Mouse (Mus musculus): ENCODE data around the gene Mllt11. TPM values are rescaled to one million over a fixed set of nuclear protein-coding genes. Genes with fewer than 3 reads are reported as not detected.

The Mllt11 gene
- polyA plus RNA-seq, 1 experiment from 2014 or later = 11.2 TPM

DNA sequence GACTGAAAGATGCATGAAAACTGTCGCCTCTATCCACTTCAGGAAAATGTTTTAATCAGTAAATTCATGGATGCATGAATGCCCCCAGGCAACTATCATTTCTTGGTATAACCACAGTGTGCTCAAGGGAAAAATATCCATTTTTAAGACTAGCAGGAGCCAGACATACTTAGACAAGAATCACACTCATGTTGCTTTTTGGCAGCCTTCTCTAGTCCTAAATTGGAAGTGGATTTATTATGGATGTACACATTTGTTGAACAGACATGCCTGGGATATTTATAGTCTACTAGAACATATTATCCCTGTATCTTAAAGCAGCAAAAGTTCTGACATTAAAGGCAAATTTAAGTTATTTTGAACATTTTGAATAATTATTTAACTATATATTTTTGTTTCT is 32.8 kb upstream of the Mllt11 start:
- Histone ChIP-seq H3K9me3 (replicated peaks; ENCODE audit: low read length) (no peaks in the 10 kb centered on the region), H3K9ac (ENCODE audit: low read depth, low read length) (no peak overlapping the region), H3K4me2 (ENCODE audit: low read length) (no peak overlapping the region), H3K27ac (no peak overlapping the region), H3K4me1 (replicated peaks; ENCODE audit: insufficient read depth, low read length) (no peaks in the 10 kb centered on the region), H3K27me3 (ENCODE audit: insufficient read depth, low read length) (no peaks in the 10 kb centered on the region), H3K4me3 (replicated peaks; ENCODE audit: low read depth, low read length) (no peak overlapping the region), H3K36me3 (ENCODE audit: insufficient read depth, low read length) (peaks cover 21% of the 10 kb centered on the region; the same call in 1 of the 2 replicates)
- DNase-seq (ENCODE audit: low spot score) (no peak), ATAC-seq (replicated peaks; ENCODE audit: low FRiP score, low read depth) (no peak)
- 78% methylated on average over 1 of the region's 1 CpGs for WGBS
- TF ChIP-seq CTCF (IDR thresholded peaks at IDR 0.05; ENCODE audit: low read depth) = no peak

- no peaks in the 10 kb centered on the region for H3K9me3 ChIP-seq (replicated peaks; ENCODE audit: low read length)
- 0 out of 2 replicates have a peak overlapping the region, but pooled peaks have one; percentile 15 for H3K27ac ChIP-seq
- H3K9ac ChIP-seq (ENCODE audit: low read depth, low read length) = no peak overlapping the region
- no peaks in the 10 kb centered on the region for H3K27me3 ChIP-seq (ENCODE audit: insufficient read depth, low read length)
- WGBS = 42% methylated on average over 11 of the region's 11 CpGs
- no peaks in the 10 kb centered on the region for H3K4me1 ChIP-seq (replicated peaks; ENCODE audit: insufficient read depth, low read length)
- DNase-seq (ENCODE audit: low spot score) (peak; percentile 69), ATAC-seq (replicated peaks; ENCODE audit: low FRiP score, low read depth) (peak; percentile 68)
- H3K36me3 ChIP-seq (ENCODE audit: insufficient read depth, low read length) = peaks cover 34% of the 10 kb centered on the region; the same call in 1 of the 2 replicates
- H3K4me3 ChIP-seq (replicated peaks; ENCODE audit: low read depth, low read length) = no peak overlapping the region
- TF ChIP-seq CTCF (IDR thresholded peaks at IDR 0.05; ENCODE audit: low read depth) = peak; percentile 81
- H3K4me2 ChIP-seq (ENCODE audit: low read length) = no peak overlapping the region
Measured at GRCm38 (mm10) chr3:95263089-95263739, 31.2 kb upstream of the Mllt11 start.

DNA sequence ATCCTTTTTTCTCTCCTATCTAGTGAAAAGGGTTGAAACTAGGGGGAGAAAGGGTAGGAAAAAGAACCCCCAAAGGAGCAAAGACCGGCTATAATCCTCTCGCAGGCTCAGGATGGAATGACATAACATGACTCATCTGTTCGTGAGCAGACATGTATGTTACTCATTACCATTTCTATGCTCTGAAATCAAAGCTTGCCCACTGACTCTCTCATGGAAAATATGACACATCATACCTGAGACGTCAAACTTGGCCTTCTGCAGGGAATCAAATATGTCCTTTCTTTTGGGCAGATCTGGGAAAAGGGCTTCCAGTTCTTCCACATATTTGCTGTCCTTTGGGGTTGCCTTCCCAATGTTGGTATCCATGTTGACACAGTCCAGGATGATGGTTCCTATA is 30.0 kb upstream of the Mllt11 start:
- 88% methylated on average over 4 of the region's 4 CpGs for WGBS
- peaks cover 40% of the 10 kb centered on the region for H3K36me3 ChIP-seq (ENCODE audit: insufficient read depth, low read length)

GRCm38 (mm10) chr3:95256931-95257330 is 25.0 kb upstream of the Mllt11 start:
- 73% methylated on average over 5 of the region's 5 CpGs for WGBS
- H3K9ac ChIP-seq (ENCODE audit: low read depth, low read length) = no peak overlapping the region
- no peak for DNase-seq (ENCODE audit: low spot score)
- ATAC-seq (replicated peaks; ENCODE audit: low FRiP score, low read depth) = no peak
- H3K27me3 ChIP-seq (ENCODE audit: insufficient read depth, low read length) = no peaks in the 10 kb centered on the region
- H3K36me3 ChIP-seq (ENCODE audit: insufficient read depth, low read length) = peaks cover 42% of the 10 kb centered on the region
- no peaks in the 10 kb centered on the region for H3K9me3 ChIP-seq (replicated peaks; ENCODE audit: low read length)
- no peak for TF ChIP-seq CTCF (IDR thresholded peaks at IDR 0.05; ENCODE audit: low read depth)
- H3K4me2 ChIP-seq (ENCODE audit: low read length) = no peak overlapping the region
- no peak overlapping the region for H3K27ac ChIP-seq
- H3K4me3 ChIP-seq (replicated peaks; ENCODE audit: low read depth, low read length) = no peak overlapping the region
- H3K4me1 ChIP-seq (replicated peaks; ENCODE audit: insufficient read depth, low read length) = no peaks in the 10 kb centered on the region

More for the DNA sequence above, 30.0 kb upstream of the Mllt11 start:
- no peak for TF ChIP-seq CTCF (IDR thresholded peaks at IDR 0.05; ENCODE audit: low read depth)
- no peak for ATAC-seq (replicated peaks; ENCODE audit: low FRiP score, low read depth)
- H3K27ac ChIP-seq = no peak overlapping the region
- H3K4me2 ChIP-seq (ENCODE audit: low read length) = no peak overlapping the region
- no peaks in the 10 kb centered on the region for H3K27me3 ChIP-seq (ENCODE audit: insufficient read depth, low read length)
- H3K9me3 ChIP-seq (replicated peaks; ENCODE audit: low read length) = no peaks in the 10 kb centered on the region
- H3K4me1 ChIP-seq (replicated peaks; ENCODE audit: insufficient read depth, low read length) = no peaks in the 10 kb centered on the region
- H3K9ac ChIP-seq (ENCODE audit: low read depth, low read length) = no peak overlapping the region
- no peak for DNase-seq (ENCODE audit: low spot score)
- no peak overlapping the region for H3K4me3 ChIP-seq (replicated peaks; ENCODE audit: low read depth, low read length)

DNA sequence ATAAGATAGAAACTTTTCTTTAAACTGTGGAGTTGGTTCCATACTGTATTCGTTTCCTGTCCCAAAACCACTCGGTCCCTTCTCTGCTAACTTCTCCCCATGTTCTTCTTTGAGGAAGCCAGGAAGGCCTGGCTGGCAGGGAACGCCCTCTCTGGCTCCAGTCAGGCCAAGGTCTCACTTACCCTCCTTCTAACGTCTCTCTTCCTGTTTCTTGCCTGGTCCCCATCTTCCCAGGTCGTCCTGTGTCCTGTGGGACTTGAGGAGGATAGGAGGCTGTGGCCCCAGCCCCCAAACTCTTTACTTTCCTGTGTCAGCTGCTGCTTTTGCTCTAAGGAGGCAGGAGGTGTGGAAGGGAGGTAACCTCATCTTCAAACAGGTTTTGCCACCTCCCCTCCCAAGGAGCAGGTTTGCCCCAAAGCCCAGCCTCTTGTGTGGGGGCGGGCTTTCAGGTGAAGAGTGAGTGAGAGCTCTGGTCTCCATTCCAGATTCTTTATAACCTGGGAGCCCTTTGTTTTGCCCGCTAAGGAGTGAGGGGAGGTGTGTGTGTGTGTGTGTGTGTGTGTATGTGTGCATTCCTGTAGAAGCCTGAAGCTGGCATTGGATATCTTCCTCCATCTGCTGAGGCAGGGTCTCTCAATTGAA is 18.9 kb upstream of the Mllt11 start, which contains the start of gene Bnipl:
TSS of gene Bnipl (minus strand) at position 411 of the 642 bp plus-strand sequence.
- H3K4me1 ChIP-seq (replicated peaks; ENCODE audit: insufficient read depth, low read length) = 0 out of 2 replicates have a peak, but pooled peaks cover 2% of the 10 kb centered on the region
- WGBS = 42% methylated on average over 7 of the region's 7 CpGs
- ATAC-seq (replicated peaks; ENCODE audit: low FRiP score, low read depth) (peak; percentile 55; the same call in 1 of the 2 replicates), DNase-seq (ENCODE audit: low spot score) (no peak)
- 0 out of 2 replicates have a peak within 1 kb of the TSS, but pooled peaks have one; percentile 13 for H3K4me2 ChIP-seq (ENCODE audit: low read length)
- H3K4me3 ChIP-seq (replicated peaks; ENCODE audit: low read depth, low read length) = no peak within 1 kb of the TSS
- TF ChIP-seq CTCF (IDR thresholded peaks at IDR 0.05; ENCODE audit: low read depth) = no peak
- 0 out of 2 replicates have a peak, but pooled peaks cover 12% of the 10 kb centered on the region for H3K36me3 ChIP-seq (ENCODE audit: insufficient read depth, low read length)
- no peaks in the 10 kb centered on the region for H3K9me3 ChIP-seq (replicated peaks; ENCODE audit: low read length)
- 0 out of 2 replicates have a peak within 1 kb of the TSS, but pooled peaks have one; percentile 22 for H3K27ac ChIP-seq
- H3K27me3 ChIP-seq (ENCODE audit: insufficient read depth, low read length) = no peaks in the 10 kb centered on the region
- no peak within 1 kb of the TSS for H3K9ac ChIP-seq (ENCODE audit: low read depth, low read length)

GRCm38 (mm10) chr3:95250361-95250760 is 18.4 kb upstream of the Mllt11 start:
- H3K4me2 ChIP-seq (ENCODE audit: low read length) = no peak overlapping the region
- no peaks in the 10 kb centered on the region for H3K27me3 ChIP-seq (ENCODE audit: insufficient read depth, low read length)
- H3K9ac ChIP-seq (ENCODE audit: low read depth, low read length) = no peak overlapping the region
- no peak overlapping the region for H3K27ac ChIP-seq
- H3K4me1 ChIP-seq (replicated peaks; ENCODE audit: insufficient read depth, low read length) = 0 out of 2 replicates have a peak, but pooled peaks cover 2% of the 10 kb centered on the region
- H3K9me3 ChIP-seq (replicated peaks; ENCODE audit: low read length) = no peaks in the 10 kb centered on the region
- 0 out of 2 replicates have a peak, but pooled peaks cover 11% of the 10 kb centered on the region for H3K36me3 ChIP-seq (ENCODE audit: insufficient read depth, low read length)
- DNase-seq (ENCODE audit: low spot score) (no peak), ATAC-seq (replicated peaks; ENCODE audit: low FRiP score, low read depth) (no peak)
- no peak for TF ChIP-seq CTCF (IDR thresholded peaks at IDR 0.05; ENCODE audit: low read depth)
- no peak overlapping the region for H3K4me3 ChIP-seq (replicated peaks; ENCODE audit: low read depth, low read length)
- WGBS = 65% methylated on average over 5 of the region's 5 CpGs
